Mouse (Mus musculus) heart, adult 11 months (tissue): ENCODE data around the gene Hist1h2bn.
A peak's percentile ranks its signal among the peaks of the same experiment; 100 is the strongest.
"Not testable (repeated sequence)": the region's sequence is repeated elsewhere in the genome, so short reads cannot be mapped to it uniquely, and the experiment has no call there.

Experiments
- DNase-seq: peaks from one replicate; pipeline ENCODE4 v3.0.0; 2022

Gene Hist1h2bn

GRCm38 (mm10) chr13:21782361-21783254, 28.7 kb downstream of the Hist1h2bn start:
- not testable (repeated sequence) for DNase-seq

- DNase-seq = peak; percentile 98
Measured at GRCm38 (mm10) chr13:21783255-21783617, 29.3 kb downstream of the Hist1h2bn start, which contains the start of gene Hist1h3i. TSS of gene Hist1h3i (minus strand) at chr13:21783370.

GRCm38 (mm10) chr13:21783734-21784161, 29.8 kb downstream of the Hist1h2bn start:
- DNase-seq = peak; percentile 79

- DNase-seq = peak; percentile 36
Measured at GRCm38 (mm10) chr13:21784311-21784710, 30.4 kb downstream of the Hist1h2bn start.

GRCm38 (mm10) chr13:21786189-21786898, 32.4 kb downstream of the Hist1h2bn start:
- DNase-seq = peak; percentile 30

DNA sequence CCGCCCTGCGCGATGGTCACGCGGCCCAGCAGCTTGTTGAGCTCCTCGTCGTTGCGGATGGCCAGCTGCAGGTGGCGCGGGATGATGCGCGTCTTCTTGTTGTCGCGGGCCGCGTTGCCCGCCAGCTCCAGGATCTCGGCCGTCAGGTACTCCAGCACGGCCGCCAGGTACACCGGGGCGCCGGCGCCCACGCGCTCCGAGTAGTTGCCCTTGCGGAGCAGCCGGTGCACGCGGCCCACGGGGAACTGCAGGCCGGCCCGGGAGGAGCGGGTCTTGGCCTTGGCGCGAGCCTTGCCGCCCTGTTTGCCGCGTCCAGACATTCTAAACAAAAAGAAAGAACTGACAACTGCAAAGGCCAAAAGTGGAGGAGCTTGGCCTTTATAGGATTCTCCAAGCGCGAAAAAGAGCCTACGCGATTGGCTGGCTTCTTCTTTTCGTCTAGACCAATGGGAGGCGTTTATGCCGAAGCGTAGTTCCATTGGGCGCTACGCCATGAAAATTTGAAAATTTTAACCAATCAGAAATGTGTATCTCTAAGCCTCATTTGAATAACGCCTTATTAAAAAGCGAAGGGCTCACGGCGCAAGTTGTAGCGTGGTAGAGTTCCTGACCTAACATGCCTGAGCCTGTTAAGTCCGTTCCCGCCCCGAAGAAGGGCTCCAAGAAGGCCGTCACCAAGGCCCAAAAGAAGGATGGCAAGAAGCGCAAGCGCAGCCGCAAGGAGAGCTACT, 33.1 kb downstream of the Hist1h2bn start, which contains the start of the genes Hist1h2an and Hist1h2bp:
Gene Hist1h2an, minus strand, starts transcription at position 320 of the 731 bp plus-strand sequence.
Gene Hist1h2bp, plus strand, starts transcription at position 563 of the 731 bp plus-strand sequence.
- DNase-seq = peak; percentile 99

- DNase-seq = no peak
Measured at GRCm38 (mm10) chr13:21787760-21788593, 34.1 kb downstream of the Hist1h2bn start.

DNA sequence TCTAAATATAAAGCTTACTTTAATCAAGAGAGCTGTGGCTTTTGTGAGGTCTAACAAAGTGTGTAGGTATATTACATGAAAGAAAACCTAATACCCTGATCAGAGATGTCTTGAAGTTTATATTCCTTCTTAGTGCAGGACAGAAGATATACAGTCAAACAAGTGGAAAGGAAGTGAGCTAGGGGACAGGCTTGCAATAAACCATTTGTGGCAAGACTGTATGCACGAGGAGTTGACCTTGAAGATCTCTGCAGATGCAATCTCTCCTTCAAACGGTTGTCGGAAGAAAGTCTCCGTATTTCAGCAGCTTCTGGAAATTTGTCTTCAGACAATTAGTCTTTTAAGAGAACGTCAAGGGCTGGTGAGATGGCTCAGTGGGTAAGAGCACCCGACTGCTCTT, 36.0 kb downstream of the Hist1h2bn start:
- DNase-seq = no peak

DNA sequence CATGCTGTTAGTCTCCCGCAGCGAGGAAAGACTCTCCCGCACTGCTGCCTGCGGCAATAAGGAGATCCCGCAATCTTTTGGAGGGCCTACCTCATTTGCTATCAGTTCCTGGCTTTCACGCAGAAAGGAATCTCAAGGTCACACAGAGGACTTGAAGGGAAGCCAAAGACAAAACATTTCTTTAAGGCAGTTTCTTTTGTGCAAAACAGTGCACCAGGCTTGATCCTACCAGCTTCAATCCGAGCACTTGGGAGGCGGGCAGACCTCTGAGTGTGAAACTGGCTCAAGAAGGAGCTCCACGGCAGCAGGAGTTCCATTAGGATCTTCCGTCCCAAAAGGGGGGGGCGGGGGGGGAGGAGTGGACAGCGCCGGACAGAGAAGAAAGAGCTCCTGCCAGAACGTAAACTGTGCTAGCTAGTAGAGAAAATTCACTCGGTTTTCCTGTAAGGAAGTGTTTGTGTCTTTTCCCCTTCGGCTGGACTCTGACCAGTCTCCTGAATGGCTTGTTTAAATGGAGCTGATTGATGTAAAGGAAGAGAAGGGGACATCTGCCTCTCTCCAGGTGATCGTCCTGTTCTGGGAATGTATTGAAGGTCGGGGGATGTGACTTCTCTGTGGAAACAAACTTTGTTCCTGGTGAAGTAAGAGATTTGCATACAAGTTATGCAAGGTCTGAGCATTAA, 36.8 kb downstream of the Hist1h2bn start:
- DNase-seq = peak; percentile 75

GRCm38 (mm10) chr13:21795584-21795983, 41.7 kb downstream of the Hist1h2bn start:
- peak; percentile 17 for DNase-seq

GRCm38 (mm10) chr13:21797163-21797562, 43.2 kb downstream of the Hist1h2bn start:
- not testable (repeated sequence) for DNase-seq

DNA sequence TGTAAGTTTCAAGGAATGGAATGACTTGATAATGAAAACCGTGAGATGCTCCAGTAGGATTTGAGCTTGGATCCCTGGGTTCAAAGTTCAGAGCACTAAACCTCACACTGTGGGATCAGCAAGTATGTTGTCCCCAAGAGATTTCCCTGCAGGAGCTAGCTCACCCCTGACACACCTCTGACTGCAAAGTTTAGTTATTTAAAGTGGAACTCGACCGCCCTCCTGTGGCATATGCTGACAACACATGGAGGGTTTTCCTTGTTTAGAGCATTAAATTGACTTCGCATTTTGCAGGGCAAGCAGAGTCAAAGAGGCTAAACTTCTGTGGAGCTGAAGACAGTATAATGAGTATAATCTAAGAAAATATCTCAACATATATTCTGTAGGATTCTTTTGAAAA, 49.1 kb downstream of the Hist1h2bn start:
- DNase-seq = not testable (repeated sequence)
